Comparison of ENCODE assay signal across 23 mouse cellular contexts in the genomic region with DNA sequence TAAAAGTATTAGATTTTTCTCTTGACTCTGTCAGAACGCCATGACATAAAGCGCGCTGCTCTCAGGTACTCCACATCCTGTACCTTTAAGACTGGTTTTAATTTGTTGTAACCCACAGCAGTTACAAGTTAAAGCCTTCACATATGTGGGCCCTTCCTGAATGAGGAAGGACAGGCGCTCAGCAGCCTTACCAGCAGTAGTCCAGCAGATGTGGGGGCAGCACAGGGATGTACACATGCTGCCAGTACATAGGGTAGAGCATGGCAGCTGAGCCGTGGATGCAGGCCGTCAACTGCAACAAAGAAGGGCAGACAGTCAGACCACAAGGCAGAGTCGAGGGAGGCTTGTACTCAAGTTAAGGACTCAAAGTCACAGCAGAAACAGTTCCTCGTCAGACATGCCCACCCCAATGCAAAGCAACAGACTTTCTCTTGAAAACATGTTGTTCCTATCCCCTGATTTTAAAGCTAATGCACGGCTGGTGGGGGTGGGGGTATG.
DNase-seq lines count a peak whose midpoint lies in the region; ATAC-seq lines count a peak whose summit lies in the region.
"Had no signal": no experiment of that assay in that cellular context is flagged by ENCODE, and none has a peak within 500 bp of the region (broad histone marks: within the 10 kb centered on the region; RNA-seq: fewer than 3 reads in every experiment).

No protein-coding gene starts in this region.

- H3K4me3 ChIP-seq in embryonic facial prominence, embryonic 11.5 days (ENCODE audit: low read depth, low read length), result no peak overlapping the region
- no peak overlapping the region for H3K4me3 ChIP-seq in limb, embryonic 11.5 days (ENCODE audit: low read depth, low read length)
- H3K4me3 ChIP-seq: hindbrain, embryonic 10.5 days; hindbrain, embryonic 15.5 days; kidney, embryonic 15.5 days; layer of hippocampus, adult 2 months; midbrain, embryonic 12.5 days; stomach, embryonic 15.5 days had no signal

- H3K4me1 ChIP-seq in embryonic facial prominence, embryonic 11.5 days (ENCODE audit: control insufficient read depth, insufficient read depth, low read length), result no peaks in the 10 kb centered on the region
- no peaks in the 10 kb centered on the region for H3K4me1 ChIP-seq in limb, embryonic 11.5 days (ENCODE audit: control insufficient read depth, insufficient read depth, low read length)
- H3K4me1 ChIP-seq: hindbrain, embryonic 10.5 days; hindbrain, embryonic 15.5 days; kidney, embryonic 15.5 days; stomach, embryonic 15.5 days had no signal

- no peak for DNase-seq in frontal cortex, postnatal 36 days (ENCODE audit: low spot score in 2 of 2)
- DNase-seq in R1 (ENCODE audit: low read depth, low spot score), result peak; percentile 5
- DNase-seq in embryonic facial prominence, embryonic 11.5 days (ENCODE audit: low spot score), result peak; percentile 49
- DNase-seq in limb, embryonic 11.5 days (ENCODE audit: low spot score), result peak; percentile 58
- DNase-seq in spleen, postnatal 36 days (ENCODE audit: low spot score in 2 of 2), result no peak
- DNase-seq in spleen, adult 12 weeks (ENCODE audit: low spot score), result no peak
- DNase-seq: adrenal gland, postnatal 25 days; cerebellum, adult 11-12 months; cerebellum, postnatal 10 days; heart, postnatal 14 days; kidney, adult 11 months; kidney, postnatal 25 days; lung, postnatal 36 days had no signal

- H3K9ac ChIP-seq in embryonic facial prominence, embryonic 11.5 days (replicated peaks; ENCODE audit: low read length), result no peak overlapping the region
- H3K9ac ChIP-seq in limb, embryonic 11.5 days (ENCODE audit: low read length), result no peak overlapping the region
- H3K9ac ChIP-seq: hindbrain, embryonic 15.5 days; kidney, embryonic 15.5 days; midbrain, embryonic 12.5 days; stomach, embryonic 15.5 days had no signal

- no peak overlapping the region for H3K27ac ChIP-seq in embryonic facial prominence, embryonic 11.5 days (replicated peaks; ENCODE audit: low read depth, low read length)
- no peak overlapping the region; the same call in 1 of the 2 replicates for H3K27ac ChIP-seq in limb, embryonic 11.5 days (replicated peaks; ENCODE audit: low read depth, low read length)
- H3K27ac ChIP-seq: hindbrain, embryonic 10.5 days; hindbrain, embryonic 15.5 days; kidney, embryonic 15.5 days; layer of hippocampus, adult 2 months; midbrain, embryonic 12.5 days; stomach, embryonic 15.5 days had no signal

- peak; percentile 62; the same call in 1 of the 2 replicates for ATAC-seq in frontal cortex, adult (ENCODE audit: low TSS enrichment)
- no peak for ATAC-seq in embryonic facial prominence, embryonic 11.5 days (replicated peaks; ENCODE audit: insufficient number of reproducible peaks, low FRiP score, low TSS enrichment, low read depth)
- 0 out of 2 replicates have a peak, but pooled peaks have one; percentile 73 for ATAC-seq in limb, embryonic 11.5 days (ENCODE audit: insufficient number of reproducible peaks, low FRiP score, low TSS enrichment, low read depth)
- ATAC-seq: forebrain, embryonic 14.5 days; inflammation-experienced regulatory T-cells, adult 6 months; Patski had no signal

- H3K36me3 ChIP-seq in embryonic facial prominence, embryonic 11.5 days (replicated peaks; ENCODE audit: control insufficient read depth, insufficient read depth, low read depth, low read length), result no peaks in the 10 kb centered on the region
- H3K36me3 ChIP-seq in limb, embryonic 11.5 days (ENCODE audit: control insufficient read depth, insufficient read depth, low read length), result no peaks in the 10 kb centered on the region
- H3K36me3 ChIP-seq: hindbrain, embryonic 10.5 days; hindbrain, embryonic 15.5 days; kidney, embryonic 15.5 days; midbrain, embryonic 12.5 days; stomach, embryonic 15.5 days had no signal

- H3K27me3 ChIP-seq in embryonic facial prominence, embryonic 11.5 days (ENCODE audit: control insufficient read depth, insufficient read depth, low read length), result no peaks in the 10 kb centered on the region
- no peaks in the 10 kb centered on the region for H3K27me3 ChIP-seq in limb, embryonic 11.5 days (ENCODE audit: control insufficient read depth, insufficient read depth, low read length)
- H3K27me3 ChIP-seq: hindbrain, embryonic 15.5 days; kidney, embryonic 15.5 days; Patski; stomach, embryonic 15.5 days had no signal

- no peak overlapping the region for H3K4me2 ChIP-seq in embryonic facial prominence, embryonic 11.5 days (ENCODE audit: low read depth, low read length)
- H3K4me2 ChIP-seq in limb, embryonic 11.5 days (ENCODE audit: low read depth, severe bottlenecking), result no peak overlapping the region
- H3K4me2 ChIP-seq: hindbrain, embryonic 15.5 days; kidney, embryonic 15.5 days; midbrain, embryonic 12.5 days; stomach, embryonic 15.5 days had no signal

- H3K9me3 ChIP-seq in embryonic facial prominence, embryonic 11.5 days (replicated peaks; ENCODE audit: control insufficient read depth, low read length), result no peaks in the 10 kb centered on the region
- no peaks in the 10 kb centered on the region for H3K9me3 ChIP-seq in limb, embryonic 11.5 days (ENCODE audit: control insufficient read depth, low read length)
- H3K9me3 ChIP-seq: hindbrain, embryonic 10.5 days; hindbrain, embryonic 15.5 days; kidney, embryonic 15.5 days; midbrain, embryonic 12.5 days; stomach, embryonic 15.5 days had no signal

- 64% methylated on average over 9 of the region's 9 CpGs for WGBS in embryonic facial prominence, embryonic 11.5 days
- WGBS in limb, embryonic 11.5 days, result 38% methylated on average over 9 of the region's 9 CpGs

Comparison
In these comparisons a context has a peak if more than half of its experiments do, and no peak if none do; other contexts are left out.
1. DNase-seq: peak in R1 (single experiment), embryonic facial prominence, embryonic 11.5 days (single experiment) and limb, embryonic 11.5 days (single experiment); none in frontal cortex, postnatal 36 days (0 of 2), spleen, postnatal 36 days (0 of 2) and spleen, adult 12 weeks (single experiment).